Mouse (Mus musculus) brain, embryonic 14.5 days (tissue): ENCODE results near the gene Casz1. TPM values are rescaled to one million over a fixed set of nuclear protein-coding genes. Genes with fewer than 3 reads are reported as not detected.
A peak's percentile ranks its signal among the peaks of the same experiment; 100 is the strongest.

Experiments used
- DNase-seq: peaks from one replicate; pipeline ENCODE4 v3.0.0-alpha.2; 2011; ENCODE audit warnings: low read depth
- CTCF ChIP-seq: fragments of 200-500 bp; IDR thresholded peaks from 2 replicates; pipeline ENCODE4 v1.5.1; 2012; ENCODE audit warnings: inconsistent platforms, mild to moderate bottlenecking, moderate library complexity, borderline replicate concordance; ENCODE audit not compliant: insufficient read depth, insufficient read length; ENCODE audit errors: extremely low read depth
- POLR2A ChIP-seq: fragments of 200-500 bp; IDR thresholded peaks from 2 replicates; pipeline ENCODE4 v1.6.1; 2012; ENCODE audit warnings: mild to moderate bottlenecking, inconsistent platforms, borderline replicate concordance; ENCODE audit not compliant: poor library complexity, insufficient read depth, insufficient read length, severe bottlenecking; ENCODE audit errors: extremely low read depth
- polyA plus RNA-seq: library from polyadenylated mRNA; depleted of rRNA; stranded (reverse); fragments of >200 nt; gene quantifications from 2 replicates; pipeline ENCODE4 v1.2.3, GENCODE M21; 2012

Casz1 gene
- polyA plus RNA-seq, 1 experiment: 6.9 TPM

GRCm38 (mm10) chr4:148876166-148876565 lies 71.9 kb downstream of the Casz1 start:
- TF ChIP-seq POLR2A (no peak), CTCF (no peak)

GRCm38 (mm10) chr4:148876867-148877266 lies 72.6 kb downstream of the Casz1 start:
- DNase-seq: no peak
- TF ChIP-seq CTCF (no peak), POLR2A (no peak)

More at GRCm38 (mm10) chr4:148876166-148876565, 71.9 kb downstream of the Casz1 start:
- peak; percentile 68 for DNase-seq

- no peak for DNase-seq
- TF ChIP-seq CTCF (no peak), POLR2A (no peak)
These were observed 74.2 kb downstream of the Casz1 start for GRCm38 (mm10) chr4:148878192-148878983.

GRCm38 (mm10) chr4:148878984-148879610 lies 74.9 kb downstream of the Casz1 start:
- no peak for DNase-seq
- TF ChIP-seq POLR2A (no peak), CTCF (no peak)

- no peak for TF ChIP-seq POLR2A
- DNase-seq: no peak
These were observed 75.4 kb downstream of the Casz1 start for GRCm38 (mm10) chr4:148879631-148880030.

- peak; percentile 69 for DNase-seq
- TF ChIP-seq POLR2A (no peak), CTCF (no peak)
These were observed 76.9 kb downstream of the Casz1 start for GRCm38 (mm10) chr4:148881001-148881669.

GRCm38 (mm10) chr4:148881838-148882237 lies 77.6 kb downstream of the Casz1 start:
- no peak for TF ChIP-seq POLR2A
- no peak for TF ChIP-seq CTCF
- DNase-seq: no peak

GRCm38 (mm10) chr4:148882360-148882929 lies 78.2 kb downstream of the Casz1 start:
- no peak for DNase-seq
- TF ChIP-seq POLR2A: no peak
- no peak for TF ChIP-seq CTCF

- no peak for DNase-seq
- TF ChIP-seq CTCF: no peak
- TF ChIP-seq POLR2A: no peak
These were observed 80.4 kb downstream of the Casz1 start for GRCm38 (mm10) chr4:148884596-148884995.

GRCm38 (mm10) chr4:148885401-148885800 lies 81.2 kb downstream of the Casz1 start:
- TF ChIP-seq CTCF (no peak), POLR2A (no peak)
- peak; percentile 80 for DNase-seq

GRCm38 (mm10) chr4:148885921-148886540 lies 81.8 kb downstream of the Casz1 start:
- TF ChIP-seq CTCF: no peak
- no peak for TF ChIP-seq POLR2A
- DNase-seq: peak; percentile 91
